Mouse (Mus musculus) heart, adult 2 months (tissue): Measurements from ENCODE around the gene Gm13757.

Experiments
- CTCF ChIP-seq: fragments of 200-600 bp; IDR thresholded peaks from 2 replicates; pipeline ENCODE4 v1.8.1; 2022; ENCODE audit warnings: antibody characterized with exemption, mild to moderate bottlenecking, moderate library complexity
- EP300 ChIP-seq: fragments of 200-500 bp; IDR thresholded peaks from 2 replicates; pipeline ENCODE4 v1.6.1; 2011; ENCODE audit warnings: low read depth, low read length, control low read depth; ENCODE audit not compliant: insufficient read depth
- POLR2A ChIP-seq: fragments of 200-500 bp; IDR thresholded peaks from 2 replicates; pipeline ENCODE4 v1.6.1; 2011; ENCODE audit warnings: mild to moderate bottlenecking, low read depth, low read length, control low read depth; ENCODE audit not compliant: insufficient read depth

GRCm38 (mm10) chr2:88426071-88426470, 22.9 kb downstream of the Gm13757 start, which contains the start of gene Olfr1181:
- TF ChIP-seq POLR2A (no peak), CTCF (no peak), EP300 (no peak)
